Mouse (Mus musculus): ENCODE results near the gene Cd28.

DNA sequence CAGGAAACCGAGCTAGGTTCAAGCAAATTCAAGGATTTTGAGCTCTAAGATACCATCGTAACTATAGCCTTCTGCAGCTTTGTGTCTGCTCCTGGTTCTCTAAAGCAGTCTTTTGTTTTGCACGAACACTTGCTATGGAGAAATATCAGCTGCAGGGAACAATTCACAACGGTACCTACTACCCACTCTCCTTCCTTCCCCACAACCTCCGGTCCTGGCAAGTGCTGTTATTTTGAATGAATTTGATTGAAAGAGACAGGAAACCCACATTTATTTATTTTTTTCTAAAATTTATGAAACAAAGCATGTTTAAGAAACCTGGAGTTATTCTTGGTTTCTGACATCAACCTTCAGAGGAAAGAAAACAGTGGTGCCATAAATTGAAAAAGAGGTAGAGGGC, 46.4 kb upstream of the Cd28 start:
- TF ChIP-seq POLR2A (IDR thresholded peaks at IDR 0.05; ENCODE audit: borderline replicate concordance, control insufficient read depth, low read depth, low read length): no peak
- TF ChIP-seq CTCF (IDR thresholded peaks at IDR 0.05; ENCODE audit: control insufficient read depth, insufficient read depth, low read length): no peak

Measured in bone marrow, adult 2 months (tissue).